Mouse (Mus musculus): ENCODE results near the gene Gga2. TPM values are rescaled to one million over a fixed set of nuclear protein-coding genes. Genes with fewer than 3 reads are reported as not detected.

Gga2 gene
- polyA plus RNA-seq, 1 experiment from 2014 or later = 50.9 TPM

- no peak overlapping the region for H3K4me2 ChIP-seq
- H3K4me1 ChIP-seq (replicated peaks) = no peaks in the 10 kb centered on the region
- H3K27ac ChIP-seq (replicated peaks) = no peak overlapping the region
- WGBS = 91% methylated on average over 8 of the region's 8 CpGs
- H3K27me3 ChIP-seq = no peaks in the 10 kb centered on the region
- H3K36me3 ChIP-seq = peaks cover 35% of the 10 kb centered on the region
- no peak overlapping the region for H3K9ac ChIP-seq
- no peaks in the 10 kb centered on the region for H3K9me3 ChIP-seq
- H3K4me3 ChIP-seq = no peak overlapping the region
- no peak for ATAC-seq (ENCODE audit: low read depth)
Measured at GRCm38 (mm10) chr7:122044106-122044505, 23.1 kb upstream of the Gga2 start.

DNA sequence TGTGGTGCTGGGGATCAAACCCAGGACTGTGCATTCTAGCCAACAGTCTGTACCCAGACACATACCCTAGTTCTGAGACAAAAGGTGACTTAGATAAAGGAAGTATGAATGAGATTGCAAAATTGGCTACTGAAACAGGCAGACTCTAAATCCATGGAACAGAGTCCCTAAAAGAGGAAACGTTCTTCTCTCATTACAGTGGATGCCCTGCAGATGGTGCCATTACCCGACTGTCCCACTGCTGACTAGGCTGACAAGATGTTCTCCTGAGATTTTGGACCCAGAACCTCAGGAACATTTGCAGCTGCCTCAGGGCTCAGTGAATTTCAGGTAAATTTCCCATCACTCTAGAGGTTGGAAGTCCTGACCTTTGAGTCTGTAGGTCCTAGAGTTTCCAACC is 13.3 kb upstream of the Gga2 start:
- Histone ChIP-seq H3K27ac (replicated peaks) (no peak overlapping the region), H3K4me2 (no peak overlapping the region), H3K36me3 (peaks cover 22% of the 10 kb centered on the region), H3K9me3 (no peaks in the 10 kb centered on the region), H3K4me3 (no peak overlapping the region), H3K9ac (no peak overlapping the region), H3K4me1 (replicated peaks) (no peaks in the 10 kb centered on the region), H3K27me3 (no peaks in the 10 kb centered on the region)
- 40% methylated on average over 2 of the region's 2 CpGs for WGBS
- no peak for ATAC-seq (ENCODE audit: low read depth)

GRCm38 (mm10) chr7:122033371-122033770 is 12.3 kb upstream of the Gga2 start:
- WGBS = 65% methylated on average over 3 of the region's 3 CpGs
- Histone ChIP-seq H3K9ac (no peak overlapping the region), H3K4me1 (replicated peaks) (no peaks in the 10 kb centered on the region), H3K4me3 (no peak overlapping the region), H3K9me3 (no peaks in the 10 kb centered on the region), H3K4me2 (no peak overlapping the region), H3K27me3 (no peaks in the 10 kb centered on the region), H3K36me3 (peaks cover 13% of the 10 kb centered on the region), H3K27ac (replicated peaks) (no peak overlapping the region)
- ATAC-seq (ENCODE audit: low read depth) = no peak

DNA sequence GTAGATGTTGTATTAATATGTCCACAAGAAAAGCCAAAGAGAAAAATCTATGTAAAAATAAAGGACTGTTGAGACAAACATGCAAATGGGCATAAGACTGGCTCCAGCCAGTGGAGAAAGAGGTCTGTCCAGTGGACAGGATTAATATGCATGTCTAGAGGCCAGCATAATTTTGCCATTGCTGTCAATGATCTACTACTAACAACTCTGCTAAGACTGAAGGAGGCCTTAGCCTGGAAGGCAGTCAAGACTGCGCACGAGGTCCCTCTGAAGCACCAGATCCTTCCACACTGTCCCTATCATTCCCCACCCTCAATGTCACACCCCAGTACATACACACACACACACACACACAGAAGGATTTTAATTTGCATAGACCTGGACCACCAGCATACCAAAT is 1.1 kb upstream of the Gga2 start:
- H3K27me3 ChIP-seq = no peaks in the 10 kb centered on the region
- no peak overlapping the region for H3K9ac ChIP-seq
- WGBS = 90% methylated on average over 2 of the region's 2 CpGs
- H3K9me3 ChIP-seq = no peaks in the 10 kb centered on the region
- H3K27ac ChIP-seq (replicated peaks) = no peak overlapping the region
- no peak for ATAC-seq (ENCODE audit: low read depth)
- H3K4me2 ChIP-seq = no peak overlapping the region
- H3K4me1 ChIP-seq (replicated peaks) = peaks cover 30% of the 10 kb centered on the region
- H3K36me3 ChIP-seq = peaks cover 6% of the 10 kb centered on the region
- no peak overlapping the region for H3K4me3 ChIP-seq

GRCm38 (mm10) chr7:122020273-122020666 is 752 bp downstream of the Gga2 start:
- peak; percentile 58 for ATAC-seq (ENCODE audit: low read depth)
- Histone ChIP-seq H3K9ac (peak overlapping the region; percentile 85), H3K4me3 (peak overlapping the region; percentile 77), H3K27ac (replicated peaks) (peak overlapping the region; percentile 91), H3K36me3 (peaks cover 6% of the 10 kb centered on the region), H3K9me3 (no peaks in the 10 kb centered on the region), H3K4me1 (replicated peaks) (peaks cover 49% of the 10 kb centered on the region), H3K4me2 (peak overlapping the region; percentile 64), H3K27me3 (no peaks in the 10 kb centered on the region)
- WGBS = 1% methylated on average over 6 of the region's 6 CpGs

- Histone ChIP-seq H3K36me3 (peaks cover 6% of the 10 kb centered on the region), H3K9me3 (no peaks in the 10 kb centered on the region), H3K27ac (replicated peaks) (no peak overlapping the region), H3K4me3 (peak overlapping the region; percentile 77), H3K4me2 (peak overlapping the region; percentile 64), H3K27me3 (no peaks in the 10 kb centered on the region), H3K4me1 (replicated peaks) (peaks cover 61% of the 10 kb centered on the region), H3K9ac (peak overlapping the region; percentile 85)
- ATAC-seq (ENCODE audit: low read depth) = no peak
- WGBS = 87% methylated on average over 7 of the region's 7 CpGs
Measured at GRCm38 (mm10) chr7:122018978-122019377, 2.0 kb downstream of the Gga2 start.

- Histone ChIP-seq H3K4me3 (no peak overlapping the region), H3K4me1 (replicated peaks) (peaks cover 66% of the 10 kb centered on the region), H3K36me3 (peaks cover 6% of the 10 kb centered on the region), H3K27ac (replicated peaks) (no peak overlapping the region), H3K9ac (peak overlapping the region; percentile 85), H3K9me3 (no peaks in the 10 kb centered on the region), H3K27me3 (no peaks in the 10 kb centered on the region), H3K4me2 (peak overlapping the region; percentile 64)
- WGBS = 74% methylated on average over 3 of the region's 3 CpGs
- ATAC-seq (ENCODE audit: low read depth) = no peak
Measured at GRCm38 (mm10) chr7:122018247-122018646, 2.8 kb downstream of the Gga2 start.

DNA sequence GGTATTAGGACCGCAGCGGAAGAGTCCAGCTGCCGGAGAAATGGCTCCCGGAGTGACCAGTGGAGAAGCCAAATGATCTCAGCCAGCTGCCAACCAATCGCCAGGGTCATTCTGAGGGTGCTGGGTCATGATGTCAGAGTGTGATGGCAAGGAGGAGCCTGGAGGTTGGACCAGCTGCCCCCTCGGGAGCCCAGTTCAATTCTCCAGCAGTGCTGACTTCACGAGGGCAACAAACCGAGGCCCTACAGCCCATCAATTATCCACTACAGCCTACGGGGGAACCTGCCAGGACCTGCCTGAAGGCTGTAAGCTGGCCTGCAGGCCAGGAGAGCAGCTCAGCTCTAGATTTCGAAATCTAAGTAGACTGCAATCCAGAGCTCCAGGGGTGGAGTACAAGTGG is 5.3 kb downstream of the Gga2 start:
- Histone ChIP-seq H3K4me1 (replicated peaks) (peaks cover 66% of the 10 kb centered on the region), H3K36me3 (peaks cover 24% of the 10 kb centered on the region), H3K9ac (peak overlapping the region; percentile 52), H3K4me2 (peak overlapping the region; percentile 43), H3K27ac (replicated peaks) (peak overlapping the region; percentile 68), H3K9me3 (no peaks in the 10 kb centered on the region), H3K27me3 (no peaks in the 10 kb centered on the region), H3K4me3 (peak overlapping the region; percentile 17; the same call in 1 of the 2 replicates)
- no peak for ATAC-seq (ENCODE audit: low read depth)
- 38% methylated on average over 10 of the region's 10 CpGs for WGBS

- peaks cover 64% of the 10 kb centered on the region for H3K4me1 ChIP-seq (replicated peaks)
- 35% methylated on average over 8 of the region's 8 CpGs for WGBS
- no peaks in the 10 kb centered on the region for H3K9me3 ChIP-seq
- 0 out of 2 replicates have a peak, but pooled peaks have one; percentile 8 for ATAC-seq (ENCODE audit: low read depth)
- peaks cover 30% of the 10 kb centered on the region for H3K36me3 ChIP-seq
- H3K27me3 ChIP-seq = no peaks in the 10 kb centered on the region
- peak overlapping the region; percentile 68 for H3K27ac ChIP-seq (replicated peaks)
- H3K9ac ChIP-seq = peak overlapping the region; percentile 52
- H3K4me3 ChIP-seq = peak overlapping the region; percentile 17; the same call in 1 of the 2 replicates
- peak overlapping the region; percentile 43 for H3K4me2 ChIP-seq
Measured at GRCm38 (mm10) chr7:122015105-122015504, 5.9 kb downstream of the Gga2 start.

DNA sequence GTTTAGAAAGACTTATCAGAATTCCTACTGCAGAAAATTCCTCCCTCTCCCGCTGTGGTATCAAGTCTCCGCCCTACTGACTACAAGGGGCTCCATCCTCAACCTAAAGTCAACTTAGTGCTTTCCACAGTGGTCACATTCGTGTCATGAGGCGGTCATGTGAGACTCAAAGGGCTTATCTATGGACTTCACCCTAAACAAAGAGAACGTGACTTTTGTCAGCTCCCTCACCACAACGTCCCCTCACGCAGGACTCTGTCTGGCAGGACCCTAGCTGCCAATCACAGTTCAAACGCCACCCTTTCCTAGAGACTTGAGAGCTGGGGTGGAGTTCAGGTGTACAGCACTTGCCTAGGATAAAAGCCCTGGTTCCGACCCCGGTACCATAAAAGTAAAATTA is 8.1 kb downstream of the Gga2 start:
- H3K4me1 ChIP-seq (replicated peaks) = peaks cover 43% of the 10 kb centered on the region
- no peak overlapping the region for H3K4me2 ChIP-seq
- no peak overlapping the region for H3K27ac ChIP-seq (replicated peaks)
- no peak for ATAC-seq (ENCODE audit: low read depth)
- H3K9me3 ChIP-seq = no peaks in the 10 kb centered on the region
- H3K27me3 ChIP-seq = no peaks in the 10 kb centered on the region
- no peak overlapping the region for H3K9ac ChIP-seq
- WGBS = 93% methylated on average over 10 of the region's 10 CpGs
- peaks cover 50% of the 10 kb centered on the region for H3K36me3 ChIP-seq
- no peak overlapping the region for H3K4me3 ChIP-seq

DNA sequence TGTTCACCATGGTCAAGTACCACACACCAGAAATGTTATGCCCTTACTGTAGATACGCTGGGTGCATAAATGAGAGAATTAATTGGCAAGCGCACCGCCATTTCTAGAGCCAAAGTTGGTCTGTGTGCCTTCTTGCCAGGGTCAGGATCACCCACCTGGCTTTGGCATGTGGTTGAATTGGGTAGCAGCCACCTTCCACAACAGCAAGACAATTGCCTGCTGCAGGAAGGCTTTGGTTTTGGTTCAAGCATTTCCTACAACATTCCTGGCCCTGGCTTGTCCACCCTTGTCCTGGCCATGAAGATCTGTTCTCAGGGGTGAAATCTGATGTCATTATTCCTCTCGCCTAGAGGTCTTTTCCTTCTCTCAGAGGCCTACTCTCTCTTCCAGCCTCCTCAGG is 8.7 kb downstream of the Gga2 start:
- H3K4me1 ChIP-seq (replicated peaks) = peaks cover 38% of the 10 kb centered on the region
- no peak overlapping the region for H3K4me3 ChIP-seq
- no peak overlapping the region for H3K9ac ChIP-seq
- H3K9me3 ChIP-seq = no peaks in the 10 kb centered on the region
- no peak overlapping the region for H3K27ac ChIP-seq (replicated peaks)
- ATAC-seq (ENCODE audit: low read depth) = no peak
- no peaks in the 10 kb centered on the region for H3K27me3 ChIP-seq
- peaks cover 53% of the 10 kb centered on the region for H3K36me3 ChIP-seq
- 96% methylated on average over 4 of the region's 4 CpGs for WGBS
- H3K4me2 ChIP-seq = no peak overlapping the region

GRCm38 (mm10) chr7:122000396-122000795 is 20.6 kb downstream of the Gga2 start:
- H3K27me3 ChIP-seq = no peaks in the 10 kb centered on the region
- peaks cover 92% of the 10 kb centered on the region for H3K36me3 ChIP-seq
- no peaks in the 10 kb centered on the region for H3K9me3 ChIP-seq
- H3K4me2 ChIP-seq = no peak overlapping the region
- H3K9ac ChIP-seq = no peak overlapping the region
- no peaks in the 10 kb centered on the region for H3K4me1 ChIP-seq (replicated peaks)
- WGBS = 75% methylated on average over 8 of the region's 8 CpGs
- H3K4me3 ChIP-seq = no peak overlapping the region
- H3K27ac ChIP-seq (replicated peaks) = no peak overlapping the region
- no peak for ATAC-seq (ENCODE audit: low read depth)

DNA sequence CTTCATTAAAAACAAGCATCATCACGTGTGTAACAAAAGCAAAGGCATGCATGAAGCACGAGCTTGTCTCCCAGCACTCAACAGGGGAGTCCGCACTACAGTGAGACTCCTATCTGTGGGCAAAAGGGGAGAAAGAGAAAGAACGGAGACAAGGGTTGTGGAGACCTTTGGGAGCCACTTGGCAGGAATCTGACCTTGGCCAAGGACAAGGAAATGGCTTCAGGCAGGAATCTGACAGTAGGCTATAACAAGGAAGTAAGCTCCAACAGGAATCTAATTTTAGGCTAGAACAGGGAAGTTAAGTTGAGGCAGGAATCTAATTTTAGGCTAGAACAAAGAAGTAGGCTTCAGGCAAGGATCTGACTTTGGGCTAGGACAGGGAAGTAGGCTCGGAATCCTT is 25.1 kb downstream of the Gga2 start:
- Histone ChIP-seq H3K9me3 (no peaks in the 10 kb centered on the region), H3K27ac (replicated peaks) (no peak overlapping the region), H3K36me3 (peaks cover 95% of the 10 kb centered on the region), H3K4me3 (no peak overlapping the region), H3K9ac (no peak overlapping the region), H3K4me1 (replicated peaks) (no peaks in the 10 kb centered on the region), H3K4me2 (no peak overlapping the region), H3K27me3 (no peaks in the 10 kb centered on the region)
- no peak for ATAC-seq (ENCODE audit: low read depth)
- WGBS = 88% methylated on average over 5 of the region's 5 CpGs

Data from neural tube, embryonic 13.5 days (tissue).